Mouse (Mus musculus) limb, embryonic 12.5 days (tissue): ENCODE results near the gene Rae1. TPM values are rescaled to one million over a fixed set of nuclear protein-coding genes. Genes with fewer than 3 reads are reported as not detected.

ENCODE experiments used
- ATAC-seq: fragments of 200-750 bp; cut with Nextera tagmentation; 2 replicates; pipeline ENCODE4 v1.8.0; 2017; ENCODE audit warnings: low read depth, moderate TSS enrichment; ENCODE audit not compliant: insufficient number of reproducible peaks, insufficient read depth, low FRiP score, low TSS enrichment
- H3K27ac ChIP-seq: fragments of 300-500 bp; sonication (generic); 2 replicates; pipeline ENCODE4 v1.5.1; 2016; ENCODE audit warnings: mild to moderate bottlenecking, moderate library complexity
- H3K27me3 ChIP-seq: fragments of 300-500 bp; sonication (generic); 2 replicates; pipeline ENCODE4 v1.6.1; 2016; ENCODE audit warnings: mild to moderate bottlenecking, moderate library complexity
- H3K36me3 ChIP-seq: fragments of 300-500 bp; sonication (generic); 2 replicates; pipeline ENCODE4 v1.6.1; 2016; ENCODE audit warnings: mild to moderate bottlenecking, moderate library complexity
- H3K4me1 ChIP-seq: fragments of 300-500 bp; sonication (generic); replicated peaks from 2 replicates; pipeline ENCODE4 v1.6.1; 2016
- H3K4me2 ChIP-seq: fragments of 300-500 bp; sonication (generic); 2 replicates; pipeline ENCODE4 v1.6.1; 2016; ENCODE audit warnings: mild to moderate bottlenecking, moderate library complexity
- H3K4me3 ChIP-seq: fragments of 300-500 bp; sonication (generic); replicated peaks from 2 replicates; pipeline ENCODE4 v1.5.1; 2016; ENCODE audit warnings: mild to moderate bottlenecking
- H3K9ac ChIP-seq: fragments of 300-500 bp; sonication (generic); replicated peaks from 2 replicates; pipeline ENCODE4 v1.6.1; 2016; ENCODE audit warnings: mild to moderate bottlenecking, moderate library complexity
- H3K9me3 ChIP-seq: fragments of 300-500 bp; sonication (generic); 2 replicates; pipeline ENCODE4 v1.6.1; 2016; ENCODE audit warnings: mild to moderate bottlenecking, moderate library complexity
- WGBS: fragments of 180-500 bp; shearing (Covaris S2); methylation state at CpG from one replicate; pipeline ENCODE4 v1.1.7; 2016; 5-methylcytosine and 5-hydroxymethylcytosine counted together
- polyA plus RNA-seq: library from polyadenylated mRNA; unstranded; fragments of >200 nt; fragmentation: Nextera tagmentation; extraction: Ambion mirVana; gene quantifications from 2 replicates; pipeline ENCODE4 v1.2.1, GENCODE M21; 2016

The Rae1 gene
- 157 TPM in 2 replicates for polyA plus RNA-seq

DNA sequence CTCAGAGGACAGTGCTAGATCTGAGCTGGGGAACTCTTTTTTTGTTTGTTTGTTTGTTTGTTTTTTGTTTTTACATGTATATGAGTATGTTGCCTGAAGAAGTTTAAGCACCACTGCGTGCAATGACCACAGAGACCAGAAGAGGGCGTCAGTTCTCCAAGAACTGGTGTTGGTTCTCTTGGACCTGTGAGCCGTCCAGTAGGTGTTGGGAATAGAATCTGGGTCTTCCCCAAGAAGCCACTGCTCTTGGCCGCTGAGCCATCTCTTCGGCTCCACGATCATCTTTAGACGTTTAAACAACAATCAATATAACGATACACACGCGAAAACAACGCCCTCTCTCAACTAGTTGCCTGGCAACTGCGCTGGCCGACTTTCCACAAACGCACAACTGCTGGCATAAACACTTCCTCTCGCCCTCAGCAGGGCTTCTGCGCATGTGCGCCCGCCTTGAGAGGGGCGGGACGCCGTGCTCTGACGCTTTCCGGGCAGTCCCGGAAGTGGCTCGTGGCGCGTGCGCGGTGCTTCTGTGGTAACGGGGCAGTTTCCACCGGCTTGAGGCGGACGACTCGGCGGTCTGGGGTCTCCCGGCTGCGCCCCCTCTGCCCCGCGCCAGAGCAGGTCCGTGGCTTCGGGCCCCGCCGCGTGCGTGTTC, at the start of gene Rae1:
Rae1 (plus strand) TSS at position 488 of the 655 bp plus-strand sequence.
- Histone ChIP-seq H3K9ac (peak within 1 kb of the TSS; percentile 97), H3K36me3 (peaks cover 29% of the 10 kb centered on the region), H3K4me1 (peaks cover 20% of the 10 kb centered on the region), H3K27ac (peak within 1 kb of the TSS; percentile 95), H3K4me2 (peak within 1 kb of the TSS; percentile 92), H3K9me3 (no peaks in the 10 kb centered on the region), H3K4me3 (peak within 1 kb of the TSS; percentile 98), H3K27me3 (no peaks in the 10 kb centered on the region; the same call in 1 of the 2 replicates)
- WGBS, result under 1% methylated on average over 45 of the region's 45 CpGs
- ATAC-seq, result peak; percentile 93

DNA sequence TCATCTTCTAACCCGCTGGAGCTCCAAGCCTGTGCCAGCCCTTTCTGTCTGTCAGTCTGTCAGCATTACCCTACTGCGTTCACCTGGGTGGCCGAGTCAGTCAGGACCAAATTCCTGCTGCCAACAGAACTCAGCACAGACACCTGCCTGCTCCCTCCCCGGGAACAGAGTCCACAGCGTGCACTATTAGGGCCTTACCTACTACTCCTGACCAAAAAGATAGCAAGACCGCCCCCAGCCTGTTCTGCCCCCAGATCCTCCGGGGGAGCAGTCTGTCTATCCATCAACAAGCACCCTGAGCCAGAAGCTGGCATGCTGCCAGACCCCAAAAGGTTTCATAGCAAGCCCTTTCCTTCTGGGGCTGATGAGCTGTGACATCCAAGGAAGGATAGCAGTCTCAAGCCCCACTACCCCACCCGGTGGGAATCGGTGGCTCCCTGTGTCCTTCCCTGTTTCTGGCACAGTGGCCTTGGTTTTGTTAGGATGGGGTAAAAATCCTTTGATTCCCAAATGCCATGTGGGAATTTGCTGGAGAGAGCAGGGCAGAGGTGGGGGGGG, 49.7 kb upstream of the Rae1 start:
- Histone ChIP-seq H3K27ac (peak overlapping the region; percentile 57; the same call in 1 of the 2 replicates), H3K4me2 (no peak overlapping the region), H3K4me3 (no peak overlapping the region), H3K4me1 (peaks cover 16% of the 10 kb centered on the region), H3K27me3 (peaks cover 2% of the 10 kb centered on the region; the same call in 1 of the 2 replicates), H3K36me3 (no peaks in the 10 kb centered on the region), H3K9me3 (no peaks in the 10 kb centered on the region), H3K9ac (0 out of 2 replicates have a peak overlapping the region, but pooled peaks have one; percentile 19)
- 57% methylated on average over 9 of the region's 9 CpGs for WGBS
- ATAC-seq, result no peak

DNA sequence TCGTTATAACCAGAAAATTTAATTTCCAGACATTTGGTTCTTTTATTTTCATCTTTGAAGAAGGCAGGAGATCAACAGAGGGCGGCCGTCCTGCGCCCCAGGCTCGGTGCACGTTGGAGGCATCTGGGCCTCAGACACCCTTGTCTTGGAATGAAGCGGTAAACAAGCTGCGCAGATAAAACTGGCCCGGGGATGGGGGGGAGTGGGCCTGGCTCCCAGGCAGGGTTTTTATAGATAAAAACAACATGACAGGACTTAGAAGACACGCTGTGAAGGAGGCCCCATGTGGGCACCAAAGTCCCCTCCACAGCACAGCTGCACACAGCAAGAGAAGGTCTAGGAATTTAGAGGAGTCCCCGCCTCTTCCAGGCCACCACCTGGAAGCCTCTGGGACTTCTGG, 49.2 kb upstream of the Rae1 start:
- no peak for ATAC-seq
- Histone ChIP-seq H3K4me2 (no peak overlapping the region), H3K9ac (no peak overlapping the region), H3K4me1 (peaks cover 16% of the 10 kb centered on the region), H3K9me3 (peaks cover 2% of the 10 kb centered on the region; the same call in 1 of the 2 replicates), H3K36me3 (no peaks in the 10 kb centered on the region), H3K27ac (peak overlapping the region; percentile 57; the same call in 1 of the 2 replicates), H3K4me3 (no peak overlapping the region), H3K27me3 (no peaks in the 10 kb centered on the region)
- WGBS, result 29% methylated on average over 11 of the region's 11 CpGs

DNA sequence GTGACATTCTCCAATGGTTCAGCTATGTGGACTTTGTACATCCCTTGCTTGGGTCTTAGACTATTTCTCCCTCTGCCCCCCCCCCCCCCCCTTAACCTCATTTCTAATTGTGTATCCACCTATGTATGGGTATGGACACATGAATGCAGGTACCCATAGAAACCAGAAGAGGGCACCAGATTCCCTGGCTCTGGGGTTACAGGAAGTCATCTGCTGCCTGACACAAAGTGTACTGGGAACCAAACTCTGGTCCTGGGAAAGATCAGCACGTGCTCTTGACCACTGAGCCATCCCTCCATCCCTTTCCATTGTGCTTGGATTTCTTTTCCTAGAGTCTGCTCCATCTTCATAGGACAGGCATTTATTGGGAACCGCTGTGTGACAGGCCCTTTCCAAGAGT, 47.9 kb upstream of the Rae1 start:
- WGBS, result 83% methylated on average over 2 of the region's 2 CpGs
- H3K4me1 ChIP-seq, result peaks cover 16% of the 10 kb centered on the region
- no peak overlapping the region for H3K4me2 ChIP-seq
- H3K9me3 ChIP-seq, result peaks cover 14% of the 10 kb centered on the region
- no peaks in the 10 kb centered on the region for H3K27me3 ChIP-seq
- H3K4me3 ChIP-seq, result no peak overlapping the region
- ATAC-seq, result no peak
- H3K27ac ChIP-seq, result no peak overlapping the region
- no peak overlapping the region for H3K9ac ChIP-seq
- H3K36me3 ChIP-seq, result no peaks in the 10 kb centered on the region

DNA sequence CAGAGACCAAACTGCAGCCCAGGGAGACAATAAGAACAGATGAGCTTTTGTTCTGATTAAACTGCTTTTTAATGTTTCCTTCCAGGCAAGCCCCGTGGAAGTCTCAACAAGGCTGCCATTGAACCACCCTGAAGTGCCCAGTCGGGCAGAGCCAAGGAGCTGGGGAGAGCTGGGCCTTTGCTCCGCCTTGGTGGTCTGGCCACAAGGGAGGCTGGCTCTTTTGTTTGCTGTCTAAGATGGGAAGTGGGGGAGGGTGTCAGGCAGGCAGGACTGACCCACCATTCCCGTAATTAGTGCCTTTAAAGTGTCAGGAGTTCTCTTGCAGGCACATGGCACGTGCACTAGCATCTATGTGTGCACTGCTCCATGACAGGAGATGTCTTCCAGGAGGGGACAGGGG, 41.3 kb upstream of the Rae1 start:
- WGBS, result 15% methylated on average over 5 of the region's 5 CpGs
- H3K4me3 ChIP-seq, result no peak overlapping the region
- H3K4me1 ChIP-seq, result peaks cover 14% of the 10 kb centered on the region
- no peak overlapping the region for H3K9ac ChIP-seq
- H3K27ac ChIP-seq, result peak overlapping the region; percentile 64
- no peak overlapping the region for H3K4me2 ChIP-seq
- no peaks in the 10 kb centered on the region for H3K27me3 ChIP-seq
- peaks cover 28% of the 10 kb centered on the region for H3K9me3 ChIP-seq
- H3K36me3 ChIP-seq, result no peaks in the 10 kb centered on the region
- no peak for ATAC-seq

DNA sequence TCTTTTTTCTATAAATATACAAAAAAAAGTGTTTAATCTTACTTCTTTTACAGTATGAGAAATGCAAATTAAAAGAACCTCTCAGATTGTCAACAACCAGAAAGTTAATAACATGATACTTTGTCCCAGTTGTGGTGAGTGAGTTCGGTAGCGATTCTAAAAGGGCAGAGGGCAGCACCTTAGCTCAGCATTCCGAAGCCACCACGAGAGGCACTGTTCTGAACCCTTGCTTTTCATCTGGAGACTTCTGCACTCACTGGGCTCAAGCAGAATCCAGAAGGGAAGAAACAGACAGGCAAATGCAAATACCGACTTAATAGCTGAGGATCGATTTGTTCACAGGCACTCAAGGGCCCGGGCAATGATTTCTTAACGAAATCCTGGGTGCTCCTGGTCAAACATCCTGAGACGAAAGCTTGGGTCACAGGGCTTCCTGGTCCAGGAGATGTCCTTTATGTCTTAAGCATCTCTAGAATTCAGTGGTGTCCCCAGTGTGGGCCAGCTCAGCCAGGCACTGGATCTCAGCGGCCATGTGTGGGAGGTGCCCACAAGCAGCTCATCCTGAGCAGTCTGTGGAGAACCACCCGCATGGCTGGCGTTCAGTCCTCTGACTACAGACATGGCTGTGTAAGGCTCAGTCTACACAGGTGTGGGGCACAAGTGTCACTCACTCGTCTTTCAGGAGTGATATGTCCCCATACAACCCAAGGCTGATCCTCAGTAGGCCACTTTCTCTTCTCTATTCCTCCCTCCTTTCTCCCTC, 40.7 kb upstream of the Rae1 start:
- Histone ChIP-seq H3K27ac (peak overlapping the region; percentile 41; the same call in 1 of the 2 replicates), H3K27me3 (no peaks in the 10 kb centered on the region), H3K9me3 (peaks cover 28% of the 10 kb centered on the region), H3K36me3 (no peaks in the 10 kb centered on the region), H3K9ac (no peak overlapping the region), H3K4me1 (peaks cover 14% of the 10 kb centered on the region), H3K4me2 (no peak overlapping the region), H3K4me3 (no peak overlapping the region)
- 48% methylated on average over 13 of the region's 13 CpGs for WGBS
- no peak for ATAC-seq

DNA sequence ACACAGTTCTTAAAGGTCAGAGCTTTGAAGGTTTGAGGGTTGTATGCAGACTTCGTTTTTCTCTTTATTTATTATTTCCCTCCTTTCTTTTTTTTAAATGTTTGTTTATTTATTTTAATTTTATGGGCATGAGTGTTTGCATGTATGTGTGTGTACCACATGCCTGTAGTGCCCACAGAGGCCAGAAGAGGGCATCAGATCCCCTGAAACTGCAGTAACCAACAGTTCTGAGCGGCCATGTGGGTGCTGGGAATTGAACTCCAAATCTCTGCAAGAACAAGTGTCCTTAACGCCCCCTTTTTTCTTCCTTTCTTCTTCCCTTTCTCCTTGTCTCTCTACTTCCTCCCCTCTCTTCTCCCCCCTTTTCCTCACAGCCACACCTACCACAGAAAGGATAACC, 39.6 kb upstream of the Rae1 start:
- WGBS, result 86% methylated on average over 3 of the region's 3 CpGs
- no peak overlapping the region for H3K9ac ChIP-seq
- no peak for ATAC-seq
- peaks cover 28% of the 10 kb centered on the region for H3K9me3 ChIP-seq
- no peak overlapping the region for H3K27ac ChIP-seq
- peaks cover 13% of the 10 kb centered on the region for H3K4me1 ChIP-seq
- no peak overlapping the region for H3K4me2 ChIP-seq
- H3K27me3 ChIP-seq, result no peaks in the 10 kb centered on the region
- H3K36me3 ChIP-seq, result no peaks in the 10 kb centered on the region
- H3K4me3 ChIP-seq, result no peak overlapping the region

DNA sequence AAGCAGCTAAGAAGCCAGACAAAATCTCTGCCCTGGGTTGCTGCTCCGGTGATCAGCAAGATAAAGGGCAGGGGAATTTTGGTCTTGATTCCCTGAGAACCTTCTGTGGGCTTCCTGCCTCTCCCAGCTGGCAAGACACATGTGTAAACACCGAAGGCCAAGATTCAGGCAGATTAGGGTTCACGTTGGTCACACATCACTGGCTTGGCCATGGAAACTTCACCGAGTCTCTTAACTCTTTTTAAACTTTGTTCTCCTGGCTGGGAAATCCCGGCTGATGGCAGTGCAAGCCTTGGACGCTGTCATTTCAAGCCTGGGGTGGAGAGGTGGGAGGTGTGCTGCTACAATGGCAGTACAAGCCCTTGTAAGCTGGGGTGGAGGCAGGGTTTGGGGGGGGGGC, 38.7 kb upstream of the Rae1 start:
- Histone ChIP-seq H3K9me3 (peaks cover 21% of the 10 kb centered on the region), H3K27me3 (no peaks in the 10 kb centered on the region), H3K4me1 (peaks cover 14% of the 10 kb centered on the region), H3K36me3 (no peaks in the 10 kb centered on the region), H3K27ac (no peak overlapping the region), H3K4me2 (no peak overlapping the region), H3K9ac (no peak overlapping the region), H3K4me3 (no peak overlapping the region)
- no peak for ATAC-seq
- WGBS, result 82% methylated on average over 6 of the region's 6 CpGs

DNA sequence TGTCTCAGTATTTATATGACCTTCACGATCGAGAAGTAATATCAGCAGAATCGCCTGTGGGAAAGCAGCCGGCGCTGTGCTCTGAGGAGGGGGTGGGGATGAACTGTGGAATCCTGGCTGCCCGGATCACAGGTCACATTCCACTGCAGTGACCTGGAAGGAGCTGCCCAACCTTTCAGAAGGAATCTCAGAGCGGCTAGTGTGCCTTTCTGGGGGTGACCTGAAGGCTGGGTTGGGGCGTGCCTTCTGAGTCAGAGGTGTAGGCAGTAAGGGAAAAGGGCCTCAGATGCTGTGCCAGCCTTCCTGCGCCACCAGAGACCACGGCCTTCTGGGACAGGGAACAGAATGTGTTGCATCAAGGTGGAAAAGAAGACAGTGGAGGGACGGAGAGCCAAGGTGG, 34.7 kb upstream of the Rae1 start:
- Histone ChIP-seq H3K4me2 (no peak overlapping the region), H3K27ac (no peak overlapping the region), H3K36me3 (no peaks in the 10 kb centered on the region), H3K9me3 (peaks cover 4% of the 10 kb centered on the region; the same call in 1 of the 2 replicates), H3K9ac (no peak overlapping the region), H3K4me1 (peaks cover 5% of the 10 kb centered on the region; the same call in 1 of the 2 replicates), H3K4me3 (no peak overlapping the region), H3K27me3 (no peaks in the 10 kb centered on the region)
- WGBS, result 41% methylated on average over 11 of the region's 11 CpGs
- no peak for ATAC-seq

DNA sequence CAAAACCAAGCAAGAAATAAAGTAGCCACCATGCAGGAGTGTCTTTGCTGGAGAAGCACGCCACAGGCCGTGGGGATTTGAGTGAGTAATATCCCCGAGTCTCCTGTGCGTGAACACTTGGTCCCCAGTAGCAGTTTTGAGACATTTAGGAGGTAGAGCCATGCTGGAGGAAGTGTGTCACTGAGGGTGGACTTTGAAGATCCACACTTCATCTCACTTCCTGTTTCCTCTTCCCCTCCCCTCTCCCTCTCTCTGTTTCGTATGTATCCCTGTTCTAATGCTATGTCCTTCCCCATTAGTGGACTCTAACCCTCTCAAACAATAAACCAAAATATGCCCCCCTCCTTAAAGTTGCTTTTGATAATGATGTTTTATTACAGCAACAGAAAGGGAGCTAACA, 33.4 kb upstream of the Rae1 start:
- Histone ChIP-seq H3K4me2 (no peak overlapping the region), H3K36me3 (no peaks in the 10 kb centered on the region), H3K4me3 (no peak overlapping the region), H3K27me3 (no peaks in the 10 kb centered on the region), H3K4me1 (peaks cover 5% of the 10 kb centered on the region; the same call in 1 of the 2 replicates), H3K9ac (no peak overlapping the region), H3K9me3 (no peaks in the 10 kb centered on the region), H3K27ac (no peak overlapping the region)
- no peak for ATAC-seq
- WGBS, result 73% methylated on average over 5 of the region's 5 CpGs

DNA sequence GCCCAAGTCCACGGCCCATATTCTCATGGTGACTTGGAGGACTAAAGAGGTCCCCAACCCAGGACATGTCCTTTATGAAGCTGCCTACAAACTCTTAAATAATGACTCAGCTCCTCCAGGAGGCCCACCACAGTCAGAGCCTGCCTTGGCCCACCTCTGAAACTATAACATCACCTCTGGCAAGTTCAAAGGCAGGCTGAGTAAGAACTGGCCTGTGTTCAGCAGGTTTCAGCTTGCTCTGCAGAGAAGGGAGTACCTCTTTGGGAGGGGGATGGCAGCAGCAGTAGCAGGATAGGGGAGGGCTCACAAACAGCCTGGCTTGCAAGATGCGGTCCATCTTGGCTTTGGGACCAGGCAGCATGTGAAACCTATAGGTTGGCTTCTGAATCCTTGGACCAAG, 28.1 kb upstream of the Rae1 start:
- 83% methylated on average over 2 of the region's 2 CpGs for WGBS
- peaks cover 15% of the 10 kb centered on the region for H3K4me1 ChIP-seq
- H3K9me3 ChIP-seq, result no peaks in the 10 kb centered on the region
- no peaks in the 10 kb centered on the region for H3K27me3 ChIP-seq
- no peak overlapping the region for H3K9ac ChIP-seq
- no peaks in the 10 kb centered on the region for H3K36me3 ChIP-seq
- ATAC-seq, result no peak
- H3K4me3 ChIP-seq, result no peak overlapping the region
- no peak overlapping the region for H3K27ac ChIP-seq
- no peak overlapping the region for H3K4me2 ChIP-seq
